Mouse (Mus musculus): ENCODE data around the gene Fggy.

- TF ChIP-seq TAL1 (IDR thresholded peaks at IDR 0.05; ENCODE audit: low read length) (no peak), GATA1 (IDR thresholded peaks at IDR 0.05; ENCODE audit: low read length) (no peak)
These were observed 172.0 kb downstream of the Fggy start for GRCm38 (mm10) chr4:95729142-95729826.

Data from erythroblast, embryonic 14.5 days (primary cell).